Mouse (Mus musculus): ENCODE results near the gene Pla2g12a.

- TF ChIP-seq CTCF (IDR thresholded peaks at IDR 0.05; ENCODE audit: extremely low read depth, insufficient read length, insufficient replicate concordance, low read depth, low read length) (no peak), POLR2A (IDR thresholded peaks at IDR 0.05; ENCODE audit: low read depth, low read length) (no peak)
Observed at GRCm38 (mm10) chr3:129898886-129899285, 20.5 kb downstream of the Pla2g12a start.

All from small intestine, adult 2 months (tissue).